Mouse (Mus musculus): ENCODE data around the gene Foxp2.

GRCm38 (mm10) chr6:14915066-14915465 is 13.9 kb downstream of the Foxp2 start:
- TF ChIP-seq CTCF (IDR thresholded peaks at IDR 0.05; ENCODE audit: insufficient read depth, low read depth, low read length) (no peak), POLR2A (IDR thresholded peaks at IDR 0.05; ENCODE audit: insufficient read depth, low read depth, low read length) (no peak)
